Mouse (Mus musculus) lung, postnatal 0 days (tissue): Measurements from ENCODE around the gene Krt15.

ENCODE experiments used
- CTCF ChIP-seq: IDR thresholded peaks from 2 replicates; pipeline ENCODE4 v1.5.1; 2016; ENCODE audit warnings: antibody characterized with exemption, mild to moderate bottlenecking
- EP300 ChIP-seq: IDR thresholded peaks from 2 replicates; pipeline ENCODE4 v1.6.1; 2016; ENCODE audit warnings: antibody characterized with exemption, mild to moderate bottlenecking, control low read depth

DNA sequence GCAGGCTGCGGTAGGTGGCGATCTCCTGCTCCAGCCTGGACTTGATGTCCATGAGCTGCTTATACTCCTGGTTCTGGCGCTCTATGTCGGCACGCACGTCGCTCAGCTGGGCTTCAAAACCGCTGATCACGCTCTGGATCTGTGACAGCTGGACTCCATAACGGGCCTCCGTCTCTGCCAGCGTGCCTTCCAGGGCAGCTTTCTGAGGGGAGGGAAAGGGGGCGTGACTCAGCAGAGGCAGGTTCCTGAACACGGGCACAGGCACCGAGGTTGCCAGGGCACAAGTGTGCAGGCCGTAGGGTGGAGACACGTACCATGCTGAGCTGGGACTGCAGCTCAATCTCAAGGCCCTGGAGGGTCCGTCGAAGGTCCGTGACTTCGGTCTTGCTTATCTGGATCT lies 5.2 kb upstream of the Krt15 start:
- TF ChIP-seq CTCF (no peak), EP300 (no peak)
